17 mouse cellular contexts compared by ENCODE assay signal in genomic region chrX:41793303-41793702, GRCm38 (mm10).
"Had no signal": no experiment of that assay in that cellular context is flagged by ENCODE, and none has a peak within 500 bp of the region (broad histone marks: within the 10 kb centered on the region; RNA-seq: fewer than 3 reads in every experiment).

No protein-coding gene starts in this region.

- H3K4me1 ChIP-seq: neural tube, embryonic 12.5 days; neural tube, embryonic 13.5 days; neural tube, embryonic 15.5 days; stomach, embryonic 15.5 days had no signal

- H3K9ac ChIP-seq: neural tube, embryonic 12.5 days; neural tube, embryonic 13.5 days; neural tube, embryonic 15.5 days; stomach, embryonic 15.5 days had no signal

- H3K27me3 ChIP-seq: neural tube, embryonic 12.5 days; neural tube, embryonic 13.5 days; neural tube, embryonic 15.5 days; stomach, embryonic 15.5 days had no signal

- H3K36me3 ChIP-seq: neural tube, embryonic 12.5 days; stomach, embryonic 15.5 days had no signal

- H3K4me3 ChIP-seq: neural tube, embryonic 12.5 days; neural tube, embryonic 13.5 days; neural tube, embryonic 15.5 days; stomach, embryonic 15.5 days had no signal

- H3K9me3 ChIP-seq: neural tube, embryonic 12.5 days; neural tube, embryonic 13.5 days; neural tube, embryonic 15.5 days; stomach, embryonic 15.5 days had no signal

- H3K27ac ChIP-seq: neural tube, embryonic 12.5 days; neural tube, embryonic 13.5 days; neural tube, embryonic 15.5 days; stomach, embryonic 15.5 days; stomach, postnatal 0 days had no signal

- H3K4me2 ChIP-seq: neural tube, embryonic 12.5 days; neural tube, embryonic 13.5 days; neural tube, embryonic 15.5 days; stomach, embryonic 15.5 days had no signal

- DNase-seq: retina, postnatal 1 day; right cerebral cortex, adult 18-20 months; right cerebral cortex, postnatal 14 days; right cerebral cortex, postnatal 25 days; right cerebral cortex, postnatal 4 days; spleen, adult 18-20 months; thymus, adult 18-20 months; thymus, adult 2 months; thymus, postnatal 14 days; thymus, postnatal 25 days; thymus, postnatal 36 days; thymus, postnatal 4 days had no signal
